Comparison of ENCODE assay signal across 26 mouse cellular contexts in genomic region chr10:18909307-18909706, GRCm38 (mm10).
DNase-seq lines count a peak whose midpoint lies in the region; ATAC-seq and TF ChIP-seq lines count a peak whose summit lies in the region.
"Had no signal": no experiment of that assay in that cellular context is flagged by ENCODE, and none has a peak within 500 bp of the region (broad histone marks: within the 10 kb centered on the region; RNA-seq: fewer than 3 reads in every experiment).

No protein-coding gene starts in this region.

- H3K79me2 ChIP-seq in CH12.LX (replicated peaks; ENCODE audit: control insufficient read depth, extremely low read depth, insufficient read depth, poor library complexity, severe bottlenecking) (no peaks in the 10 kb centered on the region), MEL (ENCODE audit: control insufficient read depth, insufficient read depth, low read length, poor library complexity) (no peaks in the 10 kb centered on the region)

- in situ Hi-C loops in CH12.LX (cut with MboI; ENCODE audit: low pct_ligation_motif_present, low pct_unique_long_range_greater_than_20kb, low sequenced_read_pairs) = loop anchor here (25.0 kb wide), 1 partner anchor 778 kb away; no protein-coding TSS in a partner anchor

- no peaks in the 10 kb centered on the region for H3K36me3 ChIP-seq in liver, postnatal 0 days (replicated peaks; ENCODE audit: insufficient read depth, low read length)
- no peaks in the 10 kb centered on the region for H3K36me3 ChIP-seq in liver, embryonic 12.5 days
- H3K36me3 ChIP-seq in CH12.LX (replicated peaks in 1 of 2; ENCODE audit: control insufficient read depth in 1 of 2, insufficient read depth in 1 of 2, low read length in 1 of 2) (no peaks in the 10 kb centered on the region), MEL (ENCODE audit: control insufficient read depth in 1 of 2, insufficient read depth in 2 of 2, low read length in 2 of 2) (no peaks in the 10 kb centered on the region)
- H3K36me3 ChIP-seq: embryonic facial prominence, embryonic 15.5 days; G1E; heart, embryonic 12.5 days; hindbrain, embryonic 12.5 days; limb, embryonic 10.5 days; neural tube, embryonic 13.5 days; stomach, embryonic 15.5 days had no signal

- H3K27me3 ChIP-seq in liver, postnatal 0 days (ENCODE audit: insufficient read depth, low read length) = no peaks in the 10 kb centered on the region
- H3K27me3 ChIP-seq in liver, embryonic 12.5 days (replicated peaks) = no peaks in the 10 kb centered on the region
- H3K27me3 ChIP-seq in CH12.LX (replicated peaks) (no peaks in the 10 kb centered on the region), MEL (ENCODE audit: control insufficient read depth in 1 of 2, insufficient read depth in 2 of 2, low read length in 2 of 2) (no peaks in the 10 kb centered on the region; a peak in 2 of 4 replicates)
- H3K27me3 ChIP-seq: embryonic facial prominence, embryonic 15.5 days; heart, embryonic 12.5 days; hindbrain, embryonic 12.5 days; neural tube, embryonic 13.5 days; stomach, embryonic 15.5 days had no signal

- TF ChIP-seq POLR2A in CH12.LX (IDR thresholded peaks at IDR 0.05; ENCODE audit: low read depth, low read length) (no peak), MEL (IDR thresholded peaks at IDR 0.05; ENCODE audit: control insufficient read depth in 1 of 2, insufficient read depth in 1 of 2, low read depth in 1 of 2, low read length in 2 of 2, poor library complexity in 1 of 2) (no peak)

- no peak for ATAC-seq in liver, postnatal 0 days
- ATAC-seq in liver, embryonic 12.5 days = no peak
- peak; percentile 44; the same call in 1 of the 2 replicates for ATAC-seq in granulocyte monocyte progenitor cell, adult 5-6 weeks (replicated peaks; ENCODE audit: poor library complexity, severe bottlenecking)
- ATAC-seq: forebrain, embryonic 14.5 days had no signal

- H3K4me2 ChIP-seq in liver, postnatal 0 days (ENCODE audit: low read depth, low read length) = no peak overlapping the region
- H3K4me2 ChIP-seq in liver, embryonic 12.5 days = no peak overlapping the region
- H3K4me2 ChIP-seq in CH12.LX (ENCODE audit: insufficient read depth, low read depth, poor library complexity, severe bottlenecking) = 0 out of 2 replicates have a peak overlapping the region, but pooled peaks have one; percentile 54
- H3K4me2 ChIP-seq: embryonic facial prominence, embryonic 15.5 days; heart, embryonic 12.5 days; hindbrain, embryonic 12.5 days; neural tube, embryonic 13.5 days; stomach, embryonic 15.5 days had no signal

- no peak overlapping the region for H3K9ac ChIP-seq in liver, postnatal 0 days (replicated peaks)
- no peak overlapping the region for H3K9ac ChIP-seq in liver, embryonic 12.5 days
- H3K9ac ChIP-seq in CH12.LX (ENCODE audit: insufficient read depth, low read depth) = no peak overlapping the region
- H3K9ac ChIP-seq in MEL (ENCODE audit: control insufficient read depth, low read depth, low read length, poor library complexity, severe bottlenecking) = no peak overlapping the region
- H3K9ac ChIP-seq: embryonic facial prominence, embryonic 15.5 days; heart, embryonic 12.5 days; hindbrain, embryonic 12.5 days; neural tube, embryonic 13.5 days; stomach, embryonic 15.5 days had no signal

- TF ChIP-seq RAD21 in CH12.LX (IDR thresholded peaks at IDR 0.05; ENCODE audit: low read depth, low read length) = peak; percentile 56
- peak; percentile 60 for TF ChIP-seq RAD21 in MEL (IDR thresholded peaks at IDR 0.05; ENCODE audit: low read depth, low read length)

- no peak for DNase-seq in liver, postnatal 0 days
- DNase-seq in CH12.LX (ENCODE audit: extremely low read depth) = no peak
- peak; percentile 54 for DNase-seq in MEL (ENCODE audit: low read depth, low spot score)
- DNase-seq in right cerebral cortex, postnatal 14 days = no peak
- DNase-seq in ovary, postnatal 10 days (ENCODE audit: low spot score) = no peak
- DNase-seq: adrenal gland, postnatal 36 days; cerebellum, adult 11 months; cerebellum, adult 9-11 months; heart, postnatal 14 days; kidney, adult 18-20 months; kidney, postnatal 10 days; liver; midbrain, embryonic 14.5 days; right cerebral cortex, postnatal 4 days; thymus, adult 18-20 months had no signal

- 76% methylated on average over 3 of the region's 3 CpGs for WGBS in liver, postnatal 0 days (ENCODE audit: insufficient replicate concordance)
- WGBS in liver, embryonic 12.5 days (ENCODE audit: insufficient replicate concordance) = 84% methylated on average over 3 of the region's 3 CpGs

- peak; percentile 23 for TF ChIP-seq CTCF in liver, postnatal 0 days (IDR thresholded peaks at IDR 0.05; ENCODE audit: low read depth)
- TF ChIP-seq CTCF in CH12.LX (conservative IDR thresholded peaks at IDR 0.05 in 1 of 2, IDR thresholded peaks at IDR 0.05 in 1 of 2; ENCODE audit: low read depth in 2 of 2, low read length in 2 of 2) (peak in 1 of 2 experiments; percentile 65; a peak in 2 of 4 replicates), MEL (IDR thresholded peaks at IDR 0.05 in 2 of 3, conservative IDR thresholded peaks at IDR 0.05 in 1 of 3; ENCODE audit: control insufficient read depth in 1 of 3, insufficient read depth in 1 of 3, low read depth in 2 of 3, low read length in 3 of 3, poor library complexity in 1 of 3, severe bottlenecking in 1 of 3) (peak; percentile 26 to 77 (median 74); a peak in 5 of 6 replicates)

- no peak overlapping the region for H3K27ac ChIP-seq in liver, postnatal 0 days (ENCODE audit: low read depth)
- no peak overlapping the region for H3K27ac ChIP-seq in liver, embryonic 12.5 days
- H3K27ac ChIP-seq in CH12.LX (ENCODE audit: insufficient read depth, low read depth) (no peak overlapping the region), MEL (ENCODE audit: control insufficient read depth, low read depth, low read length) (no peak overlapping the region)
- H3K27ac ChIP-seq: embryonic facial prominence, embryonic 15.5 days; hindbrain, embryonic 12.5 days; limb, embryonic 10.5 days; neural tube, embryonic 13.5 days; stomach, embryonic 15.5 days had no signal

- no peak for TF ChIP-seq EP300 in liver, postnatal 0 days (IDR thresholded peaks at IDR 0.05; ENCODE audit: low read depth)
- TF ChIP-seq EP300 in CH12.LX (IDR thresholded peaks at IDR 0.05; ENCODE audit: low read length) = no peak
- no peak for TF ChIP-seq EP300 in MEL (IDR thresholded peaks at IDR 0.05; ENCODE audit: low read depth in 1 of 2, low read length in 2 of 2)

- no peaks in the 10 kb centered on the region for H3K9me3 ChIP-seq in liver, postnatal 0 days (ENCODE audit: low read length)
- H3K9me3 ChIP-seq in liver, embryonic 12.5 days (replicated peaks) = no peaks in the 10 kb centered on the region
- no peaks in the 10 kb centered on the region for H3K9me3 ChIP-seq in CH12.LX (replicated peaks; ENCODE audit: low read length)
- H3K9me3 ChIP-seq in MEL (replicated peaks; ENCODE audit: insufficient read depth, low read length) = no peaks in the 10 kb centered on the region
- H3K9me3 ChIP-seq: embryonic facial prominence, embryonic 15.5 days; G1E; heart, embryonic 12.5 days; hindbrain, embryonic 12.5 days; limb, embryonic 10.5 days; neural tube, embryonic 13.5 days; stomach, embryonic 15.5 days had no signal

- dilution Hi-C loops in CH12.LX (cut with MboI; ENCODE audit: extremely low pct_ligation_motif_present, extremely low pct_unique_long_range_greater_than_20kb, low sequenced_read_pairs) = no loop called here

- no peaks in the 10 kb centered on the region for H3K4me1 ChIP-seq in liver, postnatal 0 days (ENCODE audit: insufficient read depth)
- H3K4me1 ChIP-seq in liver, embryonic 12.5 days = no peaks in the 10 kb centered on the region
- H3K4me1 ChIP-seq in CH12.LX (ENCODE audit: control insufficient read depth in 1 of 2, insufficient read depth in 2 of 2) = peaks cover 0 to 13% of the 10 kb centered on the region in 2 experiments; a peak in 3 of 4 replicates
- no peaks in the 10 kb centered on the region; a peak in 1 of 4 replicates for H3K4me1 ChIP-seq in MEL (ENCODE audit: control insufficient read depth in 1 of 2, insufficient read depth in 2 of 2, low read length in 2 of 2)
- H3K4me1 ChIP-seq: embryonic facial prominence, embryonic 15.5 days; heart, embryonic 12.5 days; hindbrain, embryonic 12.5 days; limb, embryonic 10.5 days; neural tube, embryonic 13.5 days; stomach, embryonic 15.5 days had no signal

- H3K4me3 ChIP-seq in liver, postnatal 0 days (ENCODE audit: low read depth, low read length) = no peak overlapping the region
- no peak overlapping the region for H3K4me3 ChIP-seq in liver, embryonic 12.5 days
- H3K4me3 ChIP-seq in CH12.LX (replicated peaks in 1 of 3; ENCODE audit: low read depth in 2 of 3, low read length in 2 of 3, poor library complexity in 1 of 3) = no peak overlapping the region
- no peak overlapping the region for H3K4me3 ChIP-seq in MEL (ENCODE audit: control insufficient read depth in 1 of 2, insufficient read depth in 1 of 2, low read depth in 2 of 2, low read length in 2 of 2)
- H3K4me3 ChIP-seq: embryonic facial prominence, embryonic 15.5 days; heart, embryonic 12.5 days; hindbrain, embryonic 12.5 days; limb, embryonic 10.5 days; myocyte; neural tube, embryonic 13.5 days; stomach, embryonic 15.5 days had no signal

TF ChIP-seq in CH12.LX, 34 proteins besides CTCF, POLR2A, EP300 and RAD21:
- peak; percentile 38 for TF ChIP-seq SMC3 (IDR thresholded peaks at IDR 0.05; ENCODE audit: low read depth, low read length)
- TF ChIP-seq MAFK (IDR thresholded peaks at IDR 0.05; ENCODE audit: insufficient replicate concordance, low read length) = no peak

TF ChIP-seq in MEL, 35 proteins besides CTCF, POLR2A, EP300 and RAD21 (continues in another document):
- peak; percentile 41 for TF ChIP-seq ZC3H11A (IDR thresholded peaks at IDR 0.05; ENCODE audit: low read depth, low read length)
- no peak for TF ChIP-seq MXI1 (IDR thresholded peaks at IDR 0.05; ENCODE audit: low read depth, low read length)
- no peak for TF ChIP-seq MYB (IDR thresholded peaks at IDR 0.05; ENCODE audit: low read depth, low read length)
- peak; percentile 57 for TF ChIP-seq SMC3 (IDR thresholded peaks at IDR 0.05; ENCODE audit: low read depth, low read length)
- TF ChIP-seq MAX (IDR thresholded peaks at IDR 0.05; ENCODE audit: low read length) = no peak
- no peak for TF ChIP-seq NELFE (IDR thresholded peaks at IDR 0.05; ENCODE audit: low read depth, low read length)
- TF ChIP-seq TBP (IDR thresholded peaks at IDR 0.05; ENCODE audit: low read depth, low read length) = no peak
- no peak for TF ChIP-seq ZMIZ1 (IDR thresholded peaks at IDR 0.05; ENCODE audit: low read depth, low read length)
- TF ChIP-seq ZNF384 (IDR thresholded peaks at IDR 0.05; ENCODE audit: low read depth, low read length) = no peak
- no peak for TF ChIP-seq SIN3A (IDR thresholded peaks at IDR 0.05; ENCODE audit: low read length)
- no peak for TF ChIP-seq MEF2A (IDR thresholded peaks at IDR 0.05; ENCODE audit: extremely low read depth, insufficient replicate concordance, low read depth, low read length, poor library complexity, severe bottlenecking)
- TF ChIP-seq USF1 (IDR thresholded peaks at IDR 0.05; ENCODE audit: low read depth, low read length) = no peak
- no peak for TF ChIP-seq POLR2AphosphoS2 (IDR thresholded peaks at IDR 0.05; ENCODE audit: low read length)
- TF ChIP-seq MAFK (IDR thresholded peaks at IDR 0.05; ENCODE audit: borderline replicate concordance, low read depth, low read length) = no peak
- TF ChIP-seq GATA1 (IDR thresholded peaks at IDR 0.05; ENCODE audit: low read depth, low read length) = no peak
